Mouse (Mus musculus): ENCODE measurements around the gene Lag3. TPM values are rescaled to one million over a fixed set of nuclear protein-coding genes. Genes with fewer than 3 reads are reported as not detected.

Gene Lag3
- polyA plus RNA-seq, 1 experiment: 1.5 TPM

DNA sequence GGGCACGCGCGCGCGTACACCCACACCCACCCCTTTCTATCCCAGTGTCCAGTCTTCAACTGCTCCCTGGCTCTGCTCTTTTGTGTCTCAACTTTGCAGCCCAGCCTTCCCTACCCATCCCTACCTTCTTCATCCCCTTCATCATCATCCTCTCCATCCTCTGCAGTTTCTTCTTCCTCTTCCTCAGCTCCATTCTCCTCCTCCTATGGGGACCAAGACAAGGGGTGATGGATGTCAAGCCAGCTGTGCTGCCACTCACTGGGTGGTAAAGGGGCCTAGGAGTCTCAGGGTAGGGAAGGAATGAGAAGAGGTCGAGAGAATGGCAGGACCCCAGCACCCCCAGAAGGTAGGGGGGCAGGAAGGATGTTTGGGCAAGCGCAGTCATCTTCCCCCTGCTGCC lies 3.0 kb upstream of the Lag3 start:
- Histone ChIP-seq H3K27ac (ENCODE audit: insufficient read depth, low read length) (no peak overlapping the region), H3K27me3 (ENCODE audit: control insufficient read depth, insufficient read depth, low read length) (no peaks in the 10 kb centered on the region), H3K4me1 (ENCODE audit: control insufficient read depth, insufficient read depth, low read length) (peaks cover 11% of the 10 kb centered on the region), H3K4me3 (replicated peaks; ENCODE audit: insufficient read depth, low read depth, low read length) (no peak overlapping the region)
- WGBS: 78% methylated on average over 7 of the region's 7 CpGs
- no peak for TF ChIP-seq CTCF (IDR thresholded peaks at IDR 0.05; ENCODE audit: borderline replicate concordance, insufficient read depth, low read depth, low read length)
- TF ChIP-seq POLR2A (IDR thresholded peaks at IDR 0.05; ENCODE audit: borderline replicate concordance, insufficient read depth, low read length): no peak
- no peak for DNase-seq

GRCm38 (mm10) chr6:124913721-124914285 lies 2.3 kb upstream of the Lag3 start:
- WGBS: 38% methylated on average over 14 of the region's 14 CpGs

DNA sequence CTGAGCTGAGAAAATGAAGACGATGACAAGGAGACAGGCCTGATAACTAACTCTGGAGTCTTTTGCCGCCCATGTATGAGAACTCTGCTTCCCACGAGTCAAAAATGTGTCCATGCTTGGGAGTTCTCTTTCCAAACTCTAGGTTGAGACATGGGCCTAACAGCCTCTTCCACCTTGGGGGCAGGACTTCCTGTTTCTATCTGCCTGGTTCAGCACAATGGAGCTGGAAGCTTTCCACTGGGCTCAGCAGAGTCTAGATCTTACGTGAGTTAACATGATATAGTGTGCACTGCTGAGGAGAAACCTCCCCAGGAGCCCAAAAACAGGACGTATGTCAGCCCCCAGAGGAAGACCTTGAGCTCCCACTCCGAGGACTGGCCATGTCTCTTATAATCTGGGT lies 1.7 kb upstream of the Lag3 start:
- H3K4me3 ChIP-seq (replicated peaks; ENCODE audit: insufficient read depth, low read depth, low read length): no peak overlapping the region
- no peak for TF ChIP-seq CTCF (IDR thresholded peaks at IDR 0.05; ENCODE audit: borderline replicate concordance, insufficient read depth, low read depth, low read length)
- TF ChIP-seq POLR2A (IDR thresholded peaks at IDR 0.05; ENCODE audit: borderline replicate concordance, insufficient read depth, low read length): no peak
- DNase-seq: no peak
- H3K27ac ChIP-seq (ENCODE audit: insufficient read depth, low read length): no peak overlapping the region
- H3K4me1 ChIP-seq (ENCODE audit: control insufficient read depth, insufficient read depth, low read length): peaks cover 11% of the 10 kb centered on the region
- H3K27me3 ChIP-seq (ENCODE audit: control insufficient read depth, insufficient read depth, low read length): no peaks in the 10 kb centered on the region
- WGBS: 48% methylated on average over 6 of the region's 6 CpGs

More at GRCm38 (mm10) chr6:124913721-124914285, 2.3 kb upstream of the Lag3 start:
- Histone ChIP-seq H3K4me1 (ENCODE audit: control insufficient read depth, insufficient read depth, low read length) (peaks cover 11% of the 10 kb centered on the region), H3K27ac (ENCODE audit: insufficient read depth, low read length) (no peak overlapping the region), H3K4me3 (replicated peaks; ENCODE audit: insufficient read depth, low read depth, low read length) (no peak overlapping the region), H3K27me3 (ENCODE audit: control insufficient read depth, insufficient read depth, low read length) (no peaks in the 10 kb centered on the region)
- TF ChIP-seq POLR2A (IDR thresholded peaks at IDR 0.05; ENCODE audit: borderline replicate concordance, insufficient read depth, low read length): no peak
- no peak for TF ChIP-seq CTCF (IDR thresholded peaks at IDR 0.05; ENCODE audit: borderline replicate concordance, insufficient read depth, low read depth, low read length)
- DNase-seq: no peak

DNA sequence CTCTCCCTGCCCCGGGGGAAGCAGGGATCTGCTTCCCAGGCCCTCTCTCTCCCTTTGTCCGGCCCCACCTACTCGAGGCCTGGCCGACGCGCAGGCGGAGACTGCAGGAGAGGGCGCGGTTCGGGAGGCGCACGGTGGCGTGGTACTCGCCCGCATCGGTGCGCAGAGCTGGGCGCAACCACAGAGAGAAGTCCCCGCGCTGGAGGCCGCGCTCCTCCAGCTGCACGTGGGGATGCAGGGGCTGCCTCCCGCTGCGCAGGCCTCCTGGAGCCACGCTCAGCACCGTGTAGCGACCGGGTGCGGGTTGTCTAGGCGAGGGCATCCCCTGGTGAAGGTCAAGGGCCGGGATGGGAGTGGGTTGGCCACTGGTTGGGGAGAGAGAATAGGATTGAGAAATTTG lies 1.5 kb downstream of the Lag3 start:
- TF ChIP-seq CTCF (IDR thresholded peaks at IDR 0.05; ENCODE audit: borderline replicate concordance, insufficient read depth, low read depth, low read length) (no peak), POLR2A (IDR thresholded peaks at IDR 0.05; ENCODE audit: borderline replicate concordance, insufficient read depth, low read length) (no peak)
- peaks cover 18% of the 10 kb centered on the region for H3K4me1 ChIP-seq (ENCODE audit: control insufficient read depth, insufficient read depth, low read length)
- H3K27ac ChIP-seq (ENCODE audit: insufficient read depth, low read length): no peak overlapping the region
- no peak overlapping the region for H3K4me3 ChIP-seq (replicated peaks; ENCODE audit: insufficient read depth, low read depth, low read length)
- WGBS: 25% methylated on average over 32 of the region's 32 CpGs
- peak in 1 of 2 experiments; percentile 22 for DNase-seq
- no peaks in the 10 kb centered on the region for H3K27me3 ChIP-seq (ENCODE audit: control insufficient read depth, insufficient read depth, low read length)

DNA sequence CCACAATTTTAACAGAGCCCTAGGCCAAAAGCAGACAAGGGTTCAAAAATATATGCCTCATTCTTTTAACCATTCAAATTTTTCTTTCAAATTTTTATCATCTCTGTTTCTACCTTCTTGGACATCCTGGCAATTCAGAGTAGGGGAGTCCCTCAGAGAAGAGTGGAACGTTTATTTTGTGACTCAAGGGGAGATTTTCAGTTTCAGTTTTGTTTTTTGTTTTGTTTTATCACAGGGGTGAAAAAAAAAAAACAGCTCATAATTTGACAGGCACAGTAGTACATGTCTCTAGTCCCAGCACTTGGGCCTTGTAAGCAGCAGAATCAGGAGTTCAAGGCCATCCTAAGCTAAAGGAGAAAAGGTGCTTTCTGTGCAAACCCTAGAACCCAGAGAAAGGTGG lies 3.7 kb downstream of the Lag3 start:
- Histone ChIP-seq H3K4me3 (replicated peaks; ENCODE audit: insufficient read depth, low read depth, low read length) (no peak overlapping the region), H3K4me1 (ENCODE audit: control insufficient read depth, insufficient read depth, low read length) (peaks cover 12% of the 10 kb centered on the region), H3K27me3 (ENCODE audit: control insufficient read depth, insufficient read depth, low read length) (no peaks in the 10 kb centered on the region), H3K27ac (ENCODE audit: insufficient read depth, low read length) (no peak overlapping the region)
- WGBS: 91% methylated on average over 1 of the region's 1 CpGs
- no peak for TF ChIP-seq CTCF (IDR thresholded peaks at IDR 0.05; ENCODE audit: borderline replicate concordance, insufficient read depth, low read depth, low read length)
- TF ChIP-seq POLR2A (IDR thresholded peaks at IDR 0.05; ENCODE audit: borderline replicate concordance, insufficient read depth, low read length): no peak
- no peak for DNase-seq

DNA sequence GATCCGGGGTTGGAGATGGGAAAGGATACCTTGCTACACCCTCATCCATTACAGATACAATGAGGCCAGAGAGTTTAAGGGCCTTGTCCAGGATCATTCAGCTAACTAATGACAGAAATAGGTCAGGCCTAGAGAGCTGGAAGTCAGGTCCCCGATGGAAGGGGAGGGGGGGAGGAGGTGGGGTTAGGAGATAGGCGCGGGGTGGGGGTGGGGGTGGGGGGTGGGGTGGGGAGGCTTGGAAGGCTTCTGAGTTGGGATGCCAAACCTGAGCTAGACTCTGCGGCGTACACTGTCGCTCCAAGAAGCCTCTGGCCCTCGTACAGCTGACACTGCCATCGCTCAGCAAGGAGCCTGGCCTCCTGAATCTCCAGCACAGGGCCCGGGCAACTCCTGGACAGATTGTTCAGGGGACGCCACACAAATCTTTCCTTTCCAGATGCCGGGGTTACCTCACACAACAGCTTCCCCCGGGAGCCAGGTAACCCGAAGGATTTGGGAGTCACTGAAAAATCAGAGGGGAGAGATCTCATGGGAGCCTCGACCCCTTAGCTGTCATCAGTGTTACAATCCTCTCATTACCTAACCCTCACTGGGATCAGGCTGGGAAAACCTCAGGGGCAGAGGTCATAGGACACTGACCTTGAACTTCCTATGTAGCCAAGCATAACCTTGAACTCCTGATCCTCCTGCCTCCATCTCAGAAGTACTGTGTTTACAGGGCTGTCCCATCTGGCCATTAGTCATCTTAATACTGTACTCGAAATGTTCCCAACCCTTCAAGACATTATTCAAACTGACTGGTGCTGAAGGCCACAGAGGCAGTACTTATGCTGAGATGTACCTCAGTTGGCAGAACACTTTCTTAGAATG lies 6.3 kb downstream of the Lag3 start:
- H3K27ac ChIP-seq (ENCODE audit: insufficient read depth, low read length): peak overlapping the region; percentile 97
- H3K27me3 ChIP-seq (ENCODE audit: control insufficient read depth, insufficient read depth, low read length): no peaks in the 10 kb centered on the region
- 14% methylated on average over 16 of the region's 16 CpGs for WGBS
- H3K4me3 ChIP-seq (replicated peaks; ENCODE audit: insufficient read depth, low read depth, low read length): peak overlapping the region; percentile 50
- DNase-seq: peak; percentile 46 to 49
- peaks cover 15% of the 10 kb centered on the region for H3K4me1 ChIP-seq (ENCODE audit: control insufficient read depth, insufficient read depth, low read length)
- TF ChIP-seq POLR2A (IDR thresholded peaks at IDR 0.05; ENCODE audit: borderline replicate concordance, insufficient read depth, low read length) (no peak), CTCF (IDR thresholded peaks at IDR 0.05; ENCODE audit: borderline replicate concordance, insufficient read depth, low read depth, low read length) (no peak)

- Histone ChIP-seq H3K27me3 (ENCODE audit: control insufficient read depth, insufficient read depth, low read length) (no peaks in the 10 kb centered on the region), H3K4me3 (replicated peaks; ENCODE audit: insufficient read depth, low read depth, low read length) (peak overlapping the region; percentile 71), H3K27ac (ENCODE audit: insufficient read depth, low read length) (peak overlapping the region; percentile 99), H3K4me1 (ENCODE audit: control insufficient read depth, insufficient read depth, low read length) (peaks cover 15% of the 10 kb centered on the region)
- peak; percentile 82 to 90 for DNase-seq
- TF ChIP-seq POLR2A (IDR thresholded peaks at IDR 0.05; ENCODE audit: borderline replicate concordance, insufficient read depth, low read length) (no peak), CTCF (IDR thresholded peaks at IDR 0.05; ENCODE audit: borderline replicate concordance, insufficient read depth, low read depth, low read length) (peak; percentile 73)
- 4% methylated on average over 24 of the region's 24 CpGs for WGBS
Observed at GRCm38 (mm10) chr6:124904161-124904981, 7.1 kb downstream of the Lag3 start.

Data from cerebellum, adult 2 months (tissue).